In the genomic region with DNA sequence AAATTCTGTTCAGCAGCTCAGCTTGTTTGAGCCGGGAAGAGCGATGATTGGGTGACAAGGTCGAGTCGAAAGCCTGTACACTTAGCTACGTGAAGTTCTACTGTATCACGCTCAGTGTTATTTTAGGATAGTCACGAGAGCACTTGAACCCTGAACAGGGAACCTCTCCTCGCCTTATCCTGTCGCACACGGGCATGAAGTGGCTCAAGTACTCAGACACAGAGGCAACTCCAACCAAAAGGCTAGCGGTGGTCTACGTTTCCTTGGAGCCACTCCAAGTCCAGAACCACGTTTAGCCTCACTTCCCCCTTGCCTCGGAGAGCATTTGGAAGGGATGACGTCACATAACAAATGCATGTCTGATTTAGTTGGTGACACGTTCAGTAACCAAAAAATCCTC, we compare ENCODE assay signal across 13 mouse cellular contexts. TPM values are rescaled to one million over a fixed set of nuclear protein-coding genes. Genes with fewer than 3 reads are reported as not detected.
A peak's percentile ranks its signal among the peaks of the same experiment; 100 is the strongest.
DNase-seq lines count a peak whose midpoint lies in the region; ATAC-seq lines count a peak whose summit lies in the region.
"Had no signal": no experiment of that assay in that cellular context is flagged by ENCODE, and none has a peak within 500 bp of the region (broad histone marks: within the 10 kb centered on the region; RNA-seq: fewer than 3 reads in every experiment).

No protein-coding gene starts in this region.

- intact Hi-C loops in left cerebral cortex, postnatal 25 days (cut with DNase I), result loop anchor here (5.0 kb wide), 1 partner anchor 85 kb away; no protein-coding TSS in a partner anchor
- intact Hi-C loops in left cerebral cortex, postnatal 14 days (cut with DNase I), result no loop called here

- peak; percentile 70 for ATAC-seq in granulocyte monocyte progenitor cell, adult 5-6 weeks (replicated peaks; ENCODE audit: poor library complexity, severe bottlenecking)
- ATAC-seq in heart, embryonic 13.5 days (ENCODE audit: extremely low read depth, insufficient number of reproducible peaks, low FRiP score, low TSS enrichment), result peak; percentile 81; the same call in 1 of the 2 replicates
- no peak for ATAC-seq in hindbrain, embryonic 16.5 days
- ATAC-seq in cerebellum, adult (ENCODE audit: insufficient number of reproducible peaks, low FRiP score, low TSS enrichment), result no peak
- ATAC-seq: intestine, embryonic 16.5 days had no signal

- peaks cover 17% of the 10 kb centered on the region for H3K4me1 ChIP-seq in heart, embryonic 13.5 days
- no peaks in the 10 kb centered on the region for H3K4me1 ChIP-seq in hindbrain, embryonic 16.5 days (ENCODE audit: control insufficient read depth, insufficient read depth, low read depth, low read length)

- peak overlapping the region; percentile 65 for H3K27ac ChIP-seq in heart, embryonic 13.5 days (replicated peaks)
- no peak overlapping the region for H3K27ac ChIP-seq in hindbrain, embryonic 16.5 days (ENCODE audit: low read depth, low read length)
- H3K27ac ChIP-seq: forebrain, embryonic 10.5 days; stomach, postnatal 0 days had no signal

- peaks cover 38% of the 10 kb centered on the region for H3K27me3 ChIP-seq in heart, embryonic 13.5 days (replicated peaks)
- no peaks in the 10 kb centered on the region for H3K27me3 ChIP-seq in hindbrain, embryonic 16.5 days (replicated peaks; ENCODE audit: control insufficient read depth, insufficient read depth, low read length)

- no peak overlapping the region for H3K9ac ChIP-seq in heart, embryonic 13.5 days
- H3K9ac ChIP-seq in hindbrain, embryonic 16.5 days (ENCODE audit: low read depth, low read length), result no peak overlapping the region

- H3K36me3 ChIP-seq in heart, embryonic 13.5 days, result no peaks in the 10 kb centered on the region
- H3K36me3 ChIP-seq in hindbrain, embryonic 16.5 days (ENCODE audit: control insufficient read depth, insufficient read depth, low read length), result no peaks in the 10 kb centered on the region
- H3K36me3 ChIP-seq: forebrain, embryonic 10.5 days; G1E had no signal

- 33% methylated on average over 16 of the region's 16 CpGs for WGBS in heart, embryonic 13.5 days
- WGBS in hindbrain, embryonic 16.5 days, result 88% methylated on average over 16 of the region's 16 CpGs

- H3K4me2 ChIP-seq in heart, embryonic 13.5 days, result peak overlapping the region; percentile 40
- no peak overlapping the region for H3K4me2 ChIP-seq in hindbrain, embryonic 16.5 days (ENCODE audit: low read length)

- no peak overlapping the region for H3K4me3 ChIP-seq in heart, embryonic 13.5 days
- H3K4me3 ChIP-seq in hindbrain, embryonic 16.5 days (ENCODE audit: low read length), result no peak overlapping the region
- H3K4me3 ChIP-seq: forebrain, embryonic 10.5 days had no signal

- H3K9me3 ChIP-seq in heart, embryonic 13.5 days, result no peaks in the 10 kb centered on the region
- H3K9me3 ChIP-seq in hindbrain, embryonic 16.5 days (ENCODE audit: control insufficient read depth, low read length), result no peaks in the 10 kb centered on the region
- H3K9me3 ChIP-seq: forebrain, embryonic 10.5 days; G1E had no signal

- peak; percentile 8 to 41 for DNase-seq in left cerebral cortex, postnatal 25 days (ENCODE audit: low spot score in 2 of 2)
- DNase-seq in left cerebral cortex, postnatal 14 days (ENCODE audit: low spot score in 2 of 2), result no peak
- peak; percentile 43 for DNase-seq in lung, postnatal 36 days
- DNase-seq: left cerebral cortex, postnatal 4 days; retina, postnatal 1 day had no signal

RNA-seq across cellular contexts. Expression of a gene that starts 17.7 kb away (rescaled TPM):
- 1 to 10 TPM; 4.6 to 5.7 TPM for total RNA-seq in left cerebral cortex, postnatal 25 days (2021)
- total RNA-seq in left cerebral cortex, postnatal 14 days (2021), result 1 to 10 TPM; 5.5 to 6.2 TPM
- not detected in 2 replicates for total RNA-seq in granulocyte monocyte progenitor cell, adult 5-6 weeks (2014; fragmentation: Nextera tagmentation)
- not detected in 2 replicates for total RNA-seq in granulocyte monocyte progenitor cell, adult 5-6 weeks (2017)
- 2.0 and 3.4 TPM in 2 replicates for polyA plus RNA-seq in heart, embryonic 13.5 days (2015; fragmentation: Nextera tagmentation; extraction: Ambion mirVana)
- polyA plus RNA-seq in hindbrain, embryonic 16.5 days (2015; fragmentation: Nextera tagmentation; extraction: Ambion mirVana), result 3.4 and 14.1 TPM in 2 replicates
- total RNA-seq: G1E had no signal
- polyA plus RNA-seq: G1E had no signal

Comparison
In these comparisons a context has a peak if more than half of its experiments do, and no peak if none do; other contexts are left out.
1. DNase-seq: peak in left cerebral cortex, postnatal 25 days (2 of 2) and lung, postnatal 36 days (single experiment); none in left cerebral cortex, postnatal 14 days (0 of 2).
2. ATAC-seq: peak in granulocyte monocyte progenitor cell, adult 5-6 weeks (single experiment) and heart, embryonic 13.5 days (single experiment); none in hindbrain, embryonic 16.5 days (single experiment) and cerebellum, adult (single experiment).
3. RNA of a gene that starts 17.7 kb away (total RNA-seq): 5.5 to 6.2 TPM in left cerebral cortex, postnatal 14 days and 4.6 to 5.7 TPM in left cerebral cortex, postnatal 25 days; not detected in granulocyte monocyte progenitor cell, adult 5-6 weeks; every median in the first group is over 4 times any median in the second.